Mouse (Mus musculus) stomach, embryonic 14.5 days (tissue): ENCODE data around the gene Itpr3. TPM values are rescaled to one million over a fixed set of nuclear protein-coding genes. Genes with fewer than 3 reads are reported as not detected.
A peak's percentile ranks its signal among the peaks of the same experiment; 100 is the strongest.

Experiments
- ATAC-seq: fragments of 200-750 bp; cut with Nextera tagmentation; 2 replicates; pipeline ENCODE4 v1.8.0; 2017; ENCODE audit warnings: low read depth, moderate TSS enrichment; ENCODE audit not compliant: insufficient number of reproducible peaks, insufficient read depth, low FRiP score
- H3K27ac ChIP-seq: fragments of 300-500 bp; sonication (generic); 2 replicates; pipeline ENCODE4 v1.5.1; 2014; ENCODE audit warnings: mild to moderate bottlenecking, low read length, moderate library complexity, mixed read lengths
- H3K27me3 ChIP-seq: fragments of 300-500 bp; sonication (generic); 2 replicates; pipeline ENCODE4 v1.6.1; 2014; ENCODE audit warnings: low read length, control low read depth, mixed read lengths; ENCODE audit not compliant: control insufficient read depth, insufficient read depth
- H3K36me3 ChIP-seq: fragments of 300-500 bp; sonication (generic); 2 replicates; pipeline ENCODE4 v1.6.1; 2014; ENCODE audit warnings: mild to moderate bottlenecking, control low read depth, low read length, moderate library complexity, mixed read lengths; ENCODE audit not compliant: control insufficient read depth, insufficient read depth
- H3K4me1 ChIP-seq: fragments of 300-500 bp; sonication (generic); 2 replicates; pipeline ENCODE4 v1.6.1; 2014; ENCODE audit warnings: low read length, control low read depth, mixed read lengths; ENCODE audit not compliant: control insufficient read depth, insufficient read depth
- H3K4me2 ChIP-seq: fragments of 300-500 bp; sonication (generic); replicated peaks from 2 replicates; pipeline ENCODE4 v1.6.1; 2014; ENCODE audit warnings: low read depth, low read length, control low read depth
- H3K4me3 ChIP-seq: fragments of 300-500 bp; sonication (generic); 2 replicates; pipeline ENCODE4 v1.5.1; 2014; ENCODE audit warnings: low read depth, low read length, control low read depth
- H3K9ac ChIP-seq: fragments of 300-500 bp; sonication (generic); replicated peaks from 2 replicates; pipeline ENCODE4 v1.6.1; 2014; ENCODE audit warnings: low read depth, mild to moderate bottlenecking, control low read depth, low read length, moderate library complexity, mixed read lengths
- H3K9me3 ChIP-seq: fragments of 300-500 bp; sonication (generic); 2 replicates; pipeline ENCODE4 v1.6.1; 2016; ENCODE audit warnings: low read depth, low read length, control low read depth; ENCODE audit not compliant: control insufficient read depth
- WGBS: fragments of 180-500 bp; shearing (Covaris S2); extraction: QIAGEN DNeasy Blood & Tissue Kit; methylation state at CpG from one replicate; pipeline ENCODE4 v1.1.7; 2014; 5-methylcytosine and 5-hydroxymethylcytosine counted together
- polyA plus RNA-seq: library from polyadenylated mRNA; unstranded; fragments of >200 nt; fragmentation: Nextera tagmentation; extraction: Ambion mirVana; gene quantifications from 2 replicates; pipeline ENCODE4 v1.2.1, GENCODE M21; 2014

Gene Itpr3
- polyA plus RNA-seq, 1 experiment from 2014 or later = 11.5 TPM

DNA sequence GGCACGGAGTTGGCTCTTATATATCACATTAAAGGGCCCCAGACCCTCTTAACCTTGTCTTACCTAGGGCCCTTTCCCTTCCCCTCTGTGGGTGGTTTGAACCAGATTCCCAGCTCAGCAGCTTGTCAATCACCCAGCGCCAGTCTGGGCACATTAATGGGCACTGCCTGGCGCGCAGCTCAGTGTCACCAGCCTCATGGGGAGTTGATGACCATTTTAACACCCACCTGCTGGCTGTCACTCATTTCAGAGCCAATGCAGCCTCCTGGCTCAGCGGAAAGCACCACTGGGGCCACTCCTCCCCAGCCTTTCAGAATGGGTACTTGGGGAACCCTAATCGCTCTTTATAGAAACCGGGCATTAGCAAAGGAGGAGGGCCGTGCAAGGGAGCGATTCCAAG lies 81.3 kb downstream of the Itpr3 start:
- Histone ChIP-seq H3K27ac (no peak overlapping the region), H3K4me2 (no peak overlapping the region), H3K4me1 (peaks cover 6% of the 10 kb centered on the region), H3K36me3 (no peaks in the 10 kb centered on the region), H3K9ac (no peak overlapping the region), H3K27me3 (no peaks in the 10 kb centered on the region), H3K9me3 (no peaks in the 10 kb centered on the region), H3K4me3 (no peak overlapping the region)
- WGBS = 72% methylated on average over 9 of the region's 9 CpGs
- no peak for ATAC-seq

DNA sequence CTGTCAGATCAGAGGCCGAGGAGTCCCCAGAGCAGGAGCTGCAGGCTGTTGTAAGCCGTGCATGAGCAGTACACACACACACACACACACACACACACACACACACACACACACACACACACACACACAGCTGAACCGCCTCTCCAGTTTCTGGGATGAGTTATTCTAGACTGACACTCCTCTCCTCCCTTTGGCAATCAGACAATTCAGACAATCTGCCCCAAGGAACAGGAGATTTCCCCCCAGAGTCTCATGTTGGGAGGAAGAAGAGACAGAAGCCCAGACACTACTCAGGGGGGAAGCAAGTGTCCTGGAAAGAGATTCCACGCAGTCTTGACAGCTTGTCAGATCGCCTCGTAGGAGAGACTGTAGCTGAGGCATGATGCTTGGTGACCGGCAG lies 82.2 kb downstream of the Itpr3 start:
- no peak overlapping the region for H3K9ac ChIP-seq
- H3K4me3 ChIP-seq = no peak overlapping the region
- no peak overlapping the region for H3K4me2 ChIP-seq
- H3K27me3 ChIP-seq = no peaks in the 10 kb centered on the region
- no peak overlapping the region for H3K27ac ChIP-seq
- no peaks in the 10 kb centered on the region for H3K36me3 ChIP-seq
- 49% methylated on average over 7 of the region's 7 CpGs for WGBS
- no peak for ATAC-seq
- no peaks in the 10 kb centered on the region for H3K9me3 ChIP-seq
- peaks cover 6% of the 10 kb centered on the region for H3K4me1 ChIP-seq

DNA sequence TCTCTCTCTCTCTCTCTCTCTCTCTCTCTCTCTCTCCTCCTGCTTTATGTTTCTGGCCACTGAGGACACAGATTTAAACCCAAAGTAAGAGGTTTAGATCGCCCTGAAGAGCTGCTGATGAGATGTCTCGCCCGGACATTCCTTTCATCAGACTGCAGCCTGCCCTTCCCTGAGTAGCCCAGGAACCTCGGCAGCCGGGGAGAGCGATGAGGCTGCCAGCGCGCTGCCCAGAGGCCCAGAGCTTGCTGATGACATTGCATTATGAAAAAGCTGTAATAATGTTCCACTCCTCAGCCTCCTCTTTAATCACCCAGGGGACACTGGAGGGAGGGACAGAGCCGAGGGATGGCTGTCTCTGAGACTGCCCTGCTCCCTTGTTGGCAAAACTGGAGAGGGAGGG lies 83.2 kb downstream of the Itpr3 start:
- Histone ChIP-seq H3K27me3 (no peaks in the 10 kb centered on the region), H3K9me3 (no peaks in the 10 kb centered on the region), H3K4me2 (no peak overlapping the region), H3K4me1 (peaks cover 6% of the 10 kb centered on the region), H3K36me3 (no peaks in the 10 kb centered on the region), H3K4me3 (no peak overlapping the region), H3K27ac (no peak overlapping the region), H3K9ac (no peak overlapping the region)
- 66% methylated on average over 9 of the region's 9 CpGs for WGBS
- ATAC-seq = no peak

DNA sequence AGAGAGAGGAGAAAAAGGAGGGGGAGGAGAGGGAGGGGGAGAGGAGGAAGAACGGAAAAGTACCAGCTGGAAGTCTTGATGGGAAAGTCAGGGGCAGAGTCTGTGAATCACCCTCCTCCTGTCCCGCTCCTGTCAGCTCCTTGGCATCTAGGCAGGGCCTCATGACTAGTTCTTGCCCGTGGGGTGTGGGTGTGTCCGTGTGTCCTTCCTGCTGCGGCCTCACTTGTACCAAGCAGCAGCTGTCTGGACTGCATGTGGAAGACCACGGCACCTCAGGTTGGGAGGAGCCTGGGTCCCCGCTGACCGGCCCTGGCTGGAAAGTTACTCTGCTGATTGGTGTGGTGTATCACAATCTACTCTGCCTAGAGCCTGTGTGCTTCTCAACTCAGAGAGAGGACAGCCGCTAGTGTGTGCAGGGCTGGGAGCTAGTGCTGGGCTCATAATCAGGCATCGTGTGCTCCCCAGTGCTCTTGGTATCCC lies 84.9 kb downstream of the Itpr3 start:
- H3K9ac ChIP-seq = no peak overlapping the region
- H3K36me3 ChIP-seq = no peaks in the 10 kb centered on the region
- H3K4me2 ChIP-seq = peak overlapping the region; percentile 23
- peaks cover 12% of the 10 kb centered on the region for H3K4me1 ChIP-seq
- ATAC-seq = peak; percentile 55
- WGBS = 14% methylated on average over 10 of the region's 10 CpGs
- H3K27me3 ChIP-seq = no peaks in the 10 kb centered on the region
- no peaks in the 10 kb centered on the region for H3K9me3 ChIP-seq
- no peak overlapping the region for H3K4me3 ChIP-seq
- 0 out of 2 replicates have a peak overlapping the region, but pooled peaks have one; percentile 10 for H3K27ac ChIP-seq

DNA sequence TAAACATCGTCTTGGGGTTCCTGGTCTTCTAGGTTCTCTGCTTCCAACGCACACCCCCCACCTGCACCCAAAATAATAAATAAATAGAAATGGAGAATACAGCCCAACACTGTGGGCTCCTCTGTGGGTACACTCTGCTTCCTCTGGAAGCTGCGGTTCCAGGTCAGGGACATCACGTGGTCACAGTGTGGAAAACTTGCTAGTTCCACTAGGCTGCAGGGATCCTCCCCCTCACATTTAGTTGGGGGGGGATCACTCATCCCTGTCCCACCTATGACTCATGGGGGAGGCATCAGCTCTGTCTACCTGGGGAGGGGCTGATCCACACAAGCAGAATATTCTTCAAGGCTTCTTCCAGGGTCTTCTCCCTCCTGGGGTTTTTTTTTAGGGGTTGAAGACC lies 87.0 kb downstream of the Itpr3 start:
- no peaks in the 10 kb centered on the region for H3K9me3 ChIP-seq
- no peak overlapping the region for H3K27ac ChIP-seq
- no peaks in the 10 kb centered on the region for H3K27me3 ChIP-seq
- H3K4me2 ChIP-seq = no peak overlapping the region
- no peak for ATAC-seq
- WGBS = 75% methylated on average over 4 of the region's 4 CpGs
- H3K9ac ChIP-seq = no peak overlapping the region
- peaks cover 12% of the 10 kb centered on the region for H3K4me1 ChIP-seq
- no peak overlapping the region for H3K4me3 ChIP-seq
- no peaks in the 10 kb centered on the region for H3K36me3 ChIP-seq

DNA sequence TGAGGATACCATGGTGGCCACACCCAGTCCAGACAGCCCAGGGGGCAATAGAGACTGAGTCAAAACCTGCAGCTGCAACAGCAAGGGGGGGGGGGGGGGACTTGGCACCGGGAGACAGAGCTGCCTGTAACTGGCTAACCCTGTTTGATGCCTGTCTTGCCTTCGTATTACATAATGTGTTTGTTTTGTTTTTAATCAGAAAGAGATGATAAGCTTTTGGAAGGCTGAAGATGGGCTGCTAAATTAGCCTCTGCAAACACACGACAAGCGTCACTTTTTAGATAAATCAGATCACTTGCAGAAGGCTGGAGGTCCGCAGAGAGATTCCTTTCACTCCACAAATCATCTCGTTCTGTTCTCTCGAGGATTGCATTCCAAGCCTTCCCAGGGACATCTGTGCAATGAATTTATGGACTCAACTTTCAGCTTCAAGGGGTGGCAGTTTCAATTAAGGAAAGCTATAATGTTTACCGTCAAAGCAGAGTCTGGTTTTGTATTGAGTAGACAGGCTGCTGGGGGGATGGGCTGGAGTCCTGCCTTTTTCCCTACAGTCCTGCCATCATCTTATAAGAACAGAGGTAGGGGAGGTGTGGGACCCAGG lies 89.3 kb downstream of the Itpr3 start:
- H3K4me1 ChIP-seq = peaks cover 12% of the 10 kb centered on the region
- no peak for ATAC-seq
- H3K36me3 ChIP-seq = no peaks in the 10 kb centered on the region
- H3K4me3 ChIP-seq = no peak overlapping the region
- H3K27ac ChIP-seq = no peak overlapping the region
- no peak overlapping the region for H3K9ac ChIP-seq
- no peaks in the 10 kb centered on the region for H3K9me3 ChIP-seq
- no peak overlapping the region for H3K4me2 ChIP-seq
- H3K27me3 ChIP-seq = no peaks in the 10 kb centered on the region
- WGBS = 7% methylated on average over 8 of the region's 8 CpGs

DNA sequence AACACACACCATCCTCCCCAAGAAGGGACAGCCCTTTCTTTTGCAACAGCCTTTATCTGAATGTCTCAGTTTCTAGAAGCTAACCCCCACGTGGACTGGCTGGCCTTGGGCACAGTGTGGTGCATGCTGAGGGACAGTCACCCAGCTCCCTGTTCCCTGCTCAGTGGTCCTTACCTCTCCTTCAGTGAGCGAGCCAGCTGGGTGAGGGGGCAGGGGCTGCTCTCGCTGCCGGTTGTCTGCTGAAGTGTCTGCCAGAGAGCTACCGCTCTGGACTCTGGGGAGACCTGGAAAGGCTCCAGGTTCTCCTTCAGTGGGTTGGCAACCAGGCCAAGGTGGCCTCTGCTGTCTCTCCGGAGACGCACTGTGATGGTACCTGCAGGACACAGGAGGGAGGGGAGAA lies 93.8 kb downstream of the Itpr3 start:
- Histone ChIP-seq H3K27ac (no peak overlapping the region), H3K9ac (no peak overlapping the region), H3K4me2 (no peak overlapping the region), H3K36me3 (no peaks in the 10 kb centered on the region), H3K27me3 (no peaks in the 10 kb centered on the region), H3K9me3 (no peaks in the 10 kb centered on the region), H3K4me3 (no peak overlapping the region), H3K4me1 (peaks cover 16% of the 10 kb centered on the region)
- WGBS = 53% methylated on average over 7 of the region's 7 CpGs
- no peak for ATAC-seq

DNA sequence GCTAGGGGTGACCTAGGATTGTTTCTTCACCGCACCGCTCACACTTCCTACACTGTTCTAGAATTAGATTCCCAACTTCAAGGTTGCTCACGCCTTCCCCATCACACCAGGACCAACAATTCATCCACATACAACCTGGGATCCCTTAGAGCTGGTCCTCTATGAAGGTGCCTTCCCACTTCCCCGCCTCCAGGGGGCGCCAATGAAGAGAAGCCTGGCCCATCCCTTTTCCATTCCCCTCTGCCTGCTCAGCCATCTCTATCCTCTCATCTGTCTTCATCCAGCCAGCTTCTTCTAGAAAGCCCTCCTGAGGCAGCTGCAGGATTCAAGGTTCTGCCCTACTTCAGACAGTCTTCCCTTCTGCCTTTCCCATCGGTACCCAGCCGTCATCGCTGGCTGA lies 94.3 kb downstream of the Itpr3 start:
- WGBS = 73% methylated on average over 8 of the region's 8 CpGs

More for the DNA sequence above, 94.3 kb downstream of the Itpr3 start:
- H3K4me1 ChIP-seq = peaks cover 16% of the 10 kb centered on the region
- no peaks in the 10 kb centered on the region for H3K27me3 ChIP-seq
- no peak overlapping the region for H3K4me2 ChIP-seq
- H3K36me3 ChIP-seq = no peaks in the 10 kb centered on the region
- H3K9me3 ChIP-seq = no peaks in the 10 kb centered on the region
- no peak overlapping the region for H3K27ac ChIP-seq
- H3K4me3 ChIP-seq = no peak overlapping the region
- ATAC-seq = no peak
- no peak overlapping the region for H3K9ac ChIP-seq
